Mouse (Mus musculus) liver, postnatal 0 days (tissue): Measurements from ENCODE around the gene Jmy. TPM values are rescaled to one million over a fixed set of nuclear protein-coding genes. Genes with fewer than 3 reads are reported as not detected.
A peak's percentile ranks its signal among the peaks of the same experiment; 100 is the strongest.

Experiments
- ATAC-seq: fragments of 200-750 bp; cut with Nextera tagmentation; 2 replicates; pipeline ENCODE4 v1.8.0; 2017; ENCODE audit warnings: mild to moderate bottlenecking, moderate library complexity
- DNase-seq: peaks from one replicate; pipeline ENCODE4 v3.0.0-alpha.2; 2016
- H3K27ac ChIP-seq: fragments of 300-500 bp; sonication (generic); 2 replicates; pipeline ENCODE4 v1.5.1; 2014; ENCODE audit warnings: antibody characterized with exemption, moderate library complexity, mild to moderate bottlenecking, low read depth
- H3K27me3 ChIP-seq: fragments of 300-500 bp; sonication (generic); 2 replicates; pipeline ENCODE4 v1.6.1; 2014; ENCODE audit warnings: low read length, control low read depth, mixed read lengths; ENCODE audit not compliant: insufficient read depth
- H3K36me3 ChIP-seq: fragments of 300-500 bp; sonication (generic); replicated peaks from 2 replicates; pipeline ENCODE4 v1.6.1; 2014; ENCODE audit warnings: mild to moderate bottlenecking, control low read depth, low read length, moderate library complexity, mixed read lengths; ENCODE audit not compliant: insufficient read depth
- H3K4me1 ChIP-seq: fragments of 300-500 bp; sonication (generic); 2 replicates; pipeline ENCODE4 v1.6.1; 2014; ENCODE audit warnings: antibody characterized with exemption, mild to moderate bottlenecking, control low read depth; ENCODE audit not compliant: insufficient read depth
- H3K4me2 ChIP-seq: fragments of 300-500 bp; sonication (generic); 2 replicates; pipeline ENCODE4 v1.6.1; 2014; ENCODE audit warnings: low read depth, mild to moderate bottlenecking, low read length, moderate library complexity, mixed read lengths
- H3K4me3 ChIP-seq: fragments of 300-500 bp; sonication (generic); 2 replicates; pipeline ENCODE4 v1.5.1; 2014; ENCODE audit warnings: low read depth, low read length
- H3K9ac ChIP-seq: fragments of 300-500 bp; sonication (generic); replicated peaks from 2 replicates; pipeline ENCODE4 v1.6.1; 2014; ENCODE audit warnings: mild to moderate bottlenecking, moderate library complexity
- H3K9me3 ChIP-seq: fragments of 300-500 bp; sonication (generic); 2 replicates; pipeline ENCODE4 v1.6.1; 2016; ENCODE audit warnings: mild to moderate bottlenecking, control low read depth, low read length, mixed read lengths
- CTCF ChIP-seq: sonication (generic); IDR thresholded peaks from 2 replicates; pipeline ENCODE4 v1.5.1; 2016; ENCODE audit warnings: antibody characterized with exemption, low read depth
- EP300 ChIP-seq: IDR thresholded peaks from 2 replicates; pipeline ENCODE4 v1.6.1; 2016; ENCODE audit warnings: antibody characterized with exemption, low read depth, mild to moderate bottlenecking
- WGBS: fragments of 180-500 bp; shearing (Covaris S2); extraction: QIAGEN DNeasy Blood & Tissue Kit; methylation state at CpG from one replicate; pipeline ENCODE4 v1.1.7; 2014; ENCODE audit not compliant: insufficient replicate concordance; 5-methylcytosine and 5-hydroxymethylcytosine counted together
- polyA plus RNA-seq: library from polyadenylated mRNA; unstranded; fragments of >200 nt; fragmentation: Nextera tagmentation; extraction: Ambion mirVana; gene quantifications from 2 replicates; pipeline ENCODE4 v1.2.1, GENCODE M21; 2015

Jmy gene
- polyA plus RNA-seq, 1 experiment from 2014 or later, result 2.8 TPM

DNA sequence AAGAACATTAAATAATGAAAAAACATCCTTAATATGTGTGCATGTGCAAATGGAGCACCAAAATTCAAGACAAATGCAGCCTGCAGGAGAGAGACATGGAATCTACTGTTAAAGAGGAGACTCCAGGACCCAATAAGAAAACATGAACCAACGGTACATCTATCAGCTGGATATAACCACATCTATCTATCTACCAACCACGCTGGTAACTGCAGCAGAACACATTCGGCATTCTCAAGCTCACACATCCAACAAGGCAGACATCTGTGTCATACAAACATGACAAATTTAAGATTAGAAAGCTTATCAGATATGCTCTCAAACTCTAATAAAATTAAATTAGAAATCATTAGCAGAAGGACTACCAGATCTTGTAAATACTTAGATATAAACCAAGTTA, 21.3 kb downstream of the Jmy start:
- H3K4me1 ChIP-seq, result no peaks in the 10 kb centered on the region
- no peak overlapping the region for H3K27ac ChIP-seq
- no peak for TF ChIP-seq CTCF
- no peak for TF ChIP-seq EP300
- H3K36me3 ChIP-seq, result no peaks in the 10 kb centered on the region
- WGBS, result 63% methylated on average over 3 of the region's 3 CpGs
- H3K4me3 ChIP-seq, result no peak overlapping the region
- DNase-seq (no peak), ATAC-seq (no peak)
- no peaks in the 10 kb centered on the region for H3K27me3 ChIP-seq
- no peaks in the 10 kb centered on the region for H3K9me3 ChIP-seq
- H3K9ac ChIP-seq, result no peak overlapping the region
- H3K4me2 ChIP-seq, result no peak overlapping the region

DNA sequence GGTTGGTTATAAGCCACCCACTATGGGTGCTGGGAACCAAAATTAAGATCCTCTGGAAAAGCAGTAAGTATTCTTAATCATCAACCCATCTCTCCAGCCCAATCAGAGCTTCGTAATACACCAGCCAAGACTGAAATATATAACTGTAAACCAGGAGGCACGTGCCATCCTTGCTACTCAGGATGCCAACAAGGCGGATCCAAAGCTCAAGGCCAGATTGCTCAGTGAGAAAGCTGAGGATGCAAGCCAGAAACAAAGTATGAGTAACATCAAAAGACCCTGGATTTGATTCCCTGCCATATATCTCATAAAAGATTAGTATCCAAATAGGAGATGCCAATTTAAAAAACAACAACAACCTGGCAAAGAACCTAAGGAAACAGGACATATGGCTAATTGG, 31.3 kb downstream of the Jmy start:
- no peaks in the 10 kb centered on the region for H3K27me3 ChIP-seq
- TF ChIP-seq EP300 (no peak), CTCF (no peak)
- no peak overlapping the region for H3K27ac ChIP-seq
- peaks cover 24% of the 10 kb centered on the region for H3K36me3 ChIP-seq
- no peak overlapping the region for H3K4me3 ChIP-seq
- WGBS, result 92% methylated on average over 3 of the region's 3 CpGs
- H3K9me3 ChIP-seq, result no peaks in the 10 kb centered on the region
- no peak for DNase-seq
- no peak for ATAC-seq
- no peak overlapping the region for H3K9ac ChIP-seq
- H3K4me1 ChIP-seq, result no peaks in the 10 kb centered on the region
- H3K4me2 ChIP-seq, result no peak overlapping the region

GRCm38 (mm10) chr13:93459566-93459965, 40.0 kb downstream of the Jmy start:
- Histone ChIP-seq H3K27me3 (no peaks in the 10 kb centered on the region), H3K9ac (no peak overlapping the region), H3K4me3 (no peak overlapping the region), H3K4me2 (no peak overlapping the region), H3K36me3 (peaks cover 5% of the 10 kb centered on the region), H3K4me1 (no peaks in the 10 kb centered on the region), H3K9me3 (no peaks in the 10 kb centered on the region), H3K27ac (no peak overlapping the region)
- WGBS, result 91% methylated on average over 7 of the region's 7 CpGs
- DNase-seq (no peak), ATAC-seq (no peak)
- no peak for TF ChIP-seq EP300
- TF ChIP-seq CTCF, result no peak

- H3K4me2 ChIP-seq, result no peak overlapping the region
- 85% methylated on average over 4 of the region's 4 CpGs for WGBS
- no peak overlapping the region for H3K27ac ChIP-seq
- ATAC-seq (no peak), DNase-seq (no peak)
- H3K27me3 ChIP-seq, result no peaks in the 10 kb centered on the region
- H3K9ac ChIP-seq, result no peak overlapping the region
- peaks cover 5% of the 10 kb centered on the region for H3K36me3 ChIP-seq
- no peak overlapping the region for H3K4me3 ChIP-seq
- no peaks in the 10 kb centered on the region for H3K9me3 ChIP-seq
- H3K4me1 ChIP-seq, result no peaks in the 10 kb centered on the region
- TF ChIP-seq EP300 (no peak), CTCF (no peak)
Observed at GRCm38 (mm10) chr13:93458616-93459015, 41.0 kb downstream of the Jmy start.

- no peak overlapping the region for H3K4me2 ChIP-seq
- H3K27ac ChIP-seq, result no peak overlapping the region
- no peaks in the 10 kb centered on the region for H3K9me3 ChIP-seq
- no peak overlapping the region for H3K4me3 ChIP-seq
- H3K27me3 ChIP-seq, result no peaks in the 10 kb centered on the region
- ATAC-seq, result no peak
- DNase-seq, result no peak
- no peak overlapping the region for H3K9ac ChIP-seq
- TF ChIP-seq CTCF (no peak), EP300 (no peak)
- H3K4me1 ChIP-seq, result no peaks in the 10 kb centered on the region
- peaks cover 28% of the 10 kb centered on the region for H3K36me3 ChIP-seq
- 92% methylated on average over 6 of the region's 6 CpGs for WGBS
Observed at GRCm38 (mm10) chr13:93453275-93453674, 46.3 kb downstream of the Jmy start.

- H3K9me3 ChIP-seq, result no peaks in the 10 kb centered on the region
- no peak for TF ChIP-seq CTCF
- TF ChIP-seq EP300, result no peak
- no peak for DNase-seq
- no peak overlapping the region for H3K4me2 ChIP-seq
- H3K4me3 ChIP-seq, result no peak overlapping the region
- H3K4me1 ChIP-seq, result no peaks in the 10 kb centered on the region
- no peak overlapping the region for H3K9ac ChIP-seq
- H3K27me3 ChIP-seq, result no peaks in the 10 kb centered on the region
- ATAC-seq, result 0 out of 2 replicates have a peak, but pooled peaks have one; percentile 33
- WGBS, result 88% methylated on average over 3 of the region's 3 CpGs
- peaks cover 53% of the 10 kb centered on the region for H3K36me3 ChIP-seq
- no peak overlapping the region for H3K27ac ChIP-seq
Observed at GRCm38 (mm10) chr13:93440167-93440566, 59.4 kb downstream of the Jmy start.

- H3K4me3 ChIP-seq, result no peak overlapping the region
- H3K36me3 ChIP-seq, result 0 out of 2 replicates have a peak, but pooled peaks cover 2% of the 10 kb centered on the region
- DNase-seq (no peak), ATAC-seq (no peak)
- H3K9ac ChIP-seq, result no peak overlapping the region
- H3K9me3 ChIP-seq, result no peaks in the 10 kb centered on the region
- WGBS, result 97% methylated on average over 1 of the region's 1 CpGs
- TF ChIP-seq CTCF, result no peak
- no peak for TF ChIP-seq EP300
- peak overlapping the region; percentile 90 for H3K27ac ChIP-seq
- H3K4me1 ChIP-seq, result peaks cover 26% of the 10 kb centered on the region
- H3K27me3 ChIP-seq, result no peaks in the 10 kb centered on the region
- no peak overlapping the region for H3K4me2 ChIP-seq
Observed at GRCm38 (mm10) chr13:93429205-93429604, 70.4 kb downstream of the Jmy start.
